Mouse (Mus musculus): ENCODE data around the gene Ocel1.

- TF ChIP-seq CTCF (IDR thresholded peaks at IDR 0.05; ENCODE audit: low read depth, low read length) (no peak), TAL1 (conservative IDR thresholded peaks at IDR 0.05; ENCODE audit: low read depth, low read length) (no peak), POLR2AphosphoS5 (IDR thresholded peaks at IDR 0.05; ENCODE audit: insufficient replicate concordance, low read depth, low read length) (no peak), GATA1 (IDR thresholded peaks at IDR 0.05; ENCODE audit: borderline replicate concordance, low read length) (no peak), GATA2 (IDR thresholded peaks at IDR 0.05; ENCODE audit: borderline replicate concordance, low read depth, low read length) (no peak)
Measured at GRCm38 (mm10) chr8:71395071-71395470, 24.0 kb downstream of the Ocel1 start.
